Mouse (Mus musculus): ENCODE measurements around the gene Tex21. TPM values are rescaled to one million over a fixed set of nuclear protein-coding genes. Genes with fewer than 3 reads are reported as not detected.

Tex21 gene
- polyA plus RNA-seq, 1 experiment = not detected

- DNase-seq = no peak
- Histone ChIP-seq H3K4me3 (ENCODE audit: control insufficient read depth, insufficient read depth, low read length) (no peak overlapping the region), H3K4me1 (replicated peaks; ENCODE audit: control insufficient read depth, insufficient read depth, low read length) (no peaks in the 10 kb centered on the region), H3K36me3 (ENCODE audit: control insufficient read depth, insufficient read depth, low read length) (no peaks in the 10 kb centered on the region), H3K27ac (ENCODE audit: control insufficient read depth, insufficient read depth, low read length) (no peak overlapping the region), H3K27me3 (ENCODE audit: control insufficient read depth, insufficient read depth, low read length) (no peaks in the 10 kb centered on the region)
- TF ChIP-seq POLR2A (IDR thresholded peaks at IDR 0.05; ENCODE audit: control insufficient read depth, extremely low read depth, insufficient read depth, low read length, poor library complexity) (no peak), CTCF (IDR thresholded peaks at IDR 0.05; ENCODE audit: borderline replicate concordance, control insufficient read depth, extremely low read depth, insufficient read depth, low read length, poor library complexity) (no peak)
- 73% methylated on average over 5 of the region's 5 CpGs for WGBS
Measured at GRCm38 (mm10) chr12:76215121-76215520, 31.4 kb downstream of the Tex21 start.

GRCm38 (mm10) chr12:76209429-76209974, 37.0 kb downstream of the Tex21 start:
- H3K4me1 ChIP-seq (replicated peaks; ENCODE audit: control insufficient read depth, insufficient read depth, low read length) = no peaks in the 10 kb centered on the region
- WGBS = 94% methylated on average over 5 of the region's 5 CpGs
- H3K27ac ChIP-seq (ENCODE audit: control insufficient read depth, insufficient read depth, low read length) = no peak overlapping the region
- no peaks in the 10 kb centered on the region for H3K27me3 ChIP-seq (ENCODE audit: control insufficient read depth, insufficient read depth, low read length)
- H3K4me3 ChIP-seq (ENCODE audit: control insufficient read depth, insufficient read depth, low read length) = no peak overlapping the region
- TF ChIP-seq POLR2A (IDR thresholded peaks at IDR 0.05; ENCODE audit: control insufficient read depth, extremely low read depth, insufficient read depth, low read length, poor library complexity) (no peak), CTCF (IDR thresholded peaks at IDR 0.05; ENCODE audit: borderline replicate concordance, control insufficient read depth, extremely low read depth, insufficient read depth, low read length, poor library complexity) (no peak)
- no peak for DNase-seq
- H3K36me3 ChIP-seq (ENCODE audit: control insufficient read depth, insufficient read depth, low read length) = no peaks in the 10 kb centered on the region

- WGBS = 74% methylated on average over 4 of the region's 4 CpGs
- no peak for TF ChIP-seq POLR2A (IDR thresholded peaks at IDR 0.05; ENCODE audit: control insufficient read depth, extremely low read depth, insufficient read depth, low read length, poor library complexity)
- no peak for TF ChIP-seq CTCF (IDR thresholded peaks at IDR 0.05; ENCODE audit: borderline replicate concordance, control insufficient read depth, extremely low read depth, insufficient read depth, low read length, poor library complexity)
- Histone ChIP-seq H3K36me3 (ENCODE audit: control insufficient read depth, insufficient read depth, low read length) (no peaks in the 10 kb centered on the region), H3K27me3 (ENCODE audit: control insufficient read depth, insufficient read depth, low read length) (no peaks in the 10 kb centered on the region), H3K27ac (ENCODE audit: control insufficient read depth, insufficient read depth, low read length) (no peak overlapping the region), H3K4me3 (ENCODE audit: control insufficient read depth, insufficient read depth, low read length) (no peak overlapping the region), H3K4me1 (replicated peaks; ENCODE audit: control insufficient read depth, insufficient read depth, low read length) (peaks cover 4% of the 10 kb centered on the region)
- DNase-seq = no peak
Measured at GRCm38 (mm10) chr12:76200326-76200725, 46.2 kb downstream of the Tex21 start.

GRCm38 (mm10) chr12:76197071-76197470, 49.5 kb downstream of the Tex21 start:
- 72% methylated on average over 8 of the region's 8 CpGs for WGBS
- Histone ChIP-seq H3K36me3 (ENCODE audit: control insufficient read depth, insufficient read depth, low read length) (no peaks in the 10 kb centered on the region), H3K4me3 (ENCODE audit: control insufficient read depth, insufficient read depth, low read length) (no peak overlapping the region), H3K27me3 (ENCODE audit: control insufficient read depth, insufficient read depth, low read length) (no peaks in the 10 kb centered on the region), H3K4me1 (replicated peaks; ENCODE audit: control insufficient read depth, insufficient read depth, low read length) (peaks cover 4% of the 10 kb centered on the region), H3K27ac (ENCODE audit: control insufficient read depth, insufficient read depth, low read length) (no peak overlapping the region)
- DNase-seq = no peak
- TF ChIP-seq CTCF (IDR thresholded peaks at IDR 0.05; ENCODE audit: borderline replicate concordance, control insufficient read depth, extremely low read depth, insufficient read depth, low read length, poor library complexity) = no peak
- TF ChIP-seq POLR2A (IDR thresholded peaks at IDR 0.05; ENCODE audit: control insufficient read depth, extremely low read depth, insufficient read depth, low read length, poor library complexity) = no peak

GRCm38 (mm10) chr12:76196709-76197054, 49.9 kb downstream of the Tex21 start:
- no peak for TF ChIP-seq POLR2A (IDR thresholded peaks at IDR 0.05; ENCODE audit: control insufficient read depth, extremely low read depth, insufficient read depth, low read length, poor library complexity)
- TF ChIP-seq CTCF (IDR thresholded peaks at IDR 0.05; ENCODE audit: borderline replicate concordance, control insufficient read depth, extremely low read depth, insufficient read depth, low read length, poor library complexity) = no peak
- 17% methylated on average over 6 of the region's 6 CpGs for WGBS
- no peak overlapping the region for H3K4me3 ChIP-seq (ENCODE audit: control insufficient read depth, insufficient read depth, low read length)
- H3K27me3 ChIP-seq (ENCODE audit: control insufficient read depth, insufficient read depth, low read length) = no peaks in the 10 kb centered on the region
- peaks cover 4% of the 10 kb centered on the region for H3K4me1 ChIP-seq (replicated peaks; ENCODE audit: control insufficient read depth, insufficient read depth, low read length)
- no peaks in the 10 kb centered on the region for H3K36me3 ChIP-seq (ENCODE audit: control insufficient read depth, insufficient read depth, low read length)
- DNase-seq = peak; percentile 74
- H3K27ac ChIP-seq (ENCODE audit: control insufficient read depth, insufficient read depth, low read length) = no peak overlapping the region

GRCm38 (mm10) chr12:76195912-76196708, 50.4 kb downstream of the Tex21 start:
- Histone ChIP-seq H3K4me3 (ENCODE audit: control insufficient read depth, insufficient read depth, low read length) (peak overlapping the region; percentile 33), H3K27me3 (ENCODE audit: control insufficient read depth, insufficient read depth, low read length) (no peaks in the 10 kb centered on the region), H3K27ac (ENCODE audit: control insufficient read depth, insufficient read depth, low read length) (no peak overlapping the region), H3K36me3 (ENCODE audit: control insufficient read depth, insufficient read depth, low read length) (no peaks in the 10 kb centered on the region), H3K4me1 (replicated peaks; ENCODE audit: control insufficient read depth, insufficient read depth, low read length) (peaks cover 4% of the 10 kb centered on the region)
- DNase-seq = peak; percentile 76
- WGBS = 3% methylated on average over 22 of the region's 22 CpGs
- TF ChIP-seq POLR2A (IDR thresholded peaks at IDR 0.05; ENCODE audit: control insufficient read depth, extremely low read depth, insufficient read depth, low read length, poor library complexity) (no peak), CTCF (IDR thresholded peaks at IDR 0.05; ENCODE audit: borderline replicate concordance, control insufficient read depth, extremely low read depth, insufficient read depth, low read length, poor library complexity) (peak; percentile 30; the same call in 1 of the 2 replicates)
